Mouse (Mus musculus) erythroblast, embryonic 14.5 days (primary cell): ENCODE results near the gene Gm960.

Source experiments
- GATA1 ChIP-seq: IDR thresholded peaks from 2 replicates; pipeline ENCODE4 v1.6.1; 2012; ENCODE audit warnings: low read length, inconsistent platforms, mixed read lengths
- TAL1 ChIP-seq: IDR thresholded peaks from 3 replicates; pipeline ENCODE4 v1.6.1; 2012; ENCODE audit warnings: low read length, inconsistent platforms, mixed read lengths

DNA sequence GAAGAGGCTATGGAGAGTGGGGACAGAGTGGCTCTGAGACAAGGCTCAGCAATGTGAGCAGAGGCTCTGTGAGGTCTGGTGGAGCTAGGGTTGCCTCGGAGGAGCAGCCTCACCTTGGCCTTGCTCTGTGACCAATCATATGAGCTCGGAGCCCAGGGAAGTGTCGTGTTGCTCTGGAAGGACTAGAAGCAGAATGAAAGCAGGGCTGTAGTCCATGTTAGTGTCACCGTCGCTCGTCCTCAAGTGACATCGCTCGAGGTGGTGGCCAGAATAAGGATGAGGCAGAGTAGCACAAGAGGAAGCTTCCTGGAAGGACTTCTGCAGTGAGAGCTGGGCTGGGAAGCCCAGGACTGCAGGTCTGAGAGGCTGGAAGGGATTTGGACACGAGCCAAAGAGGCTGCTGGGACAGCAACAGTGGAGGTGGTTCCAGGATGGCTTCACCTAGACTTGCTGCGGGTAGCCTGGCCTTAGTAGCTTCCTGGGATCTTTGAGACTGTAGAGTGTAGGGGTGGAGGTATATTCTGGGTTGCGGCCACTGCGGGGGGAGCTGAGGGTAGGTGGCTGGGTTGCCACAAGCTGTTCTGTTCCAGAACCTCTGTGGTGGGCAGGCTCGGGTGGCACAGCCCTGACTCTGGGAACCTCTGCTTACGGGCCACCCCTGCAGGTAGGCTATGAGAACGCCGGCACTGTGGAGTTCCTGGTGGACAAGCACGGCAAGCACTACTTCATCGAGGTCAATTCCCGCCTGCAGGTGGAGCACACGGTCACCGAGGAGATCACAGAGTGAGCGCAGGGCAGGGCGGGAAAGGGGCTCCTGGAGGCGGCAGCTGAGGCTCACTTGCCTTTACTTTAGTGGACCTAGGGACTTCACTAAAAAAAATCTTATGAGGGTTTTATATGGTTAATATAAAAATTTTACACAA lies 94.4 kb downstream of the Gm960 start:
- TF ChIP-seq GATA1 (no peak), TAL1 (no peak)
